Mouse (Mus musculus): ENCODE measurements around the gene Cd200.
"Not testable (repeated sequence)": the region's sequence is repeated elsewhere in the genome, so short reads cannot be mapped to it uniquely, and the experiment has no call there.

The Cd200 gene

GRCm38 (mm10) chr16:45378147-45378943 is 30.5 kb downstream of the Cd200 start:
- DNase-seq (ENCODE audit: low read depth, low spot score): no peak

- no peak for DNase-seq (ENCODE audit: low read depth, low spot score)
These were observed 31.5 kb downstream of the Cd200 start for GRCm38 (mm10) chr16:45377332-45377731.

GRCm38 (mm10) chr16:45376812-45377211 is 32.0 kb downstream of the Cd200 start:
- no peak for DNase-seq (ENCODE audit: low read depth, low spot score)

- DNase-seq (ENCODE audit: low read depth, low spot score): no peak
These were observed 32.6 kb downstream of the Cd200 start for GRCm38 (mm10) chr16:45376294-45376693.

- no peak for DNase-seq (ENCODE audit: low read depth, low spot score)
These were observed 33.2 kb downstream of the Cd200 start for GRCm38 (mm10) chr16:45375506-45376225.

- DNase-seq (ENCODE audit: low read depth, low spot score): no peak
These were observed 34.8 kb downstream of the Cd200 start for GRCm38 (mm10) chr16:45374074-45374473.

- no peak for DNase-seq (ENCODE audit: low read depth, low spot score)
These were observed 37.8 kb downstream of the Cd200 start for GRCm38 (mm10) chr16:45371076-45371475.

GRCm38 (mm10) chr16:45369285-45369965 is 39.4 kb downstream of the Cd200 start:
- DNase-seq (ENCODE audit: low read depth, low spot score): no peak

GRCm38 (mm10) chr16:45366111-45366510 is 42.7 kb downstream of the Cd200 start:
- no peak for DNase-seq (ENCODE audit: low read depth, low spot score)

GRCm38 (mm10) chr16:45365353-45365752 is 43.5 kb downstream of the Cd200 start:
- DNase-seq (ENCODE audit: low read depth, low spot score): peak; percentile 54

- peak; percentile 71 for DNase-seq (ENCODE audit: low read depth, low spot score)
These were observed 44.2 kb downstream of the Cd200 start for GRCm38 (mm10) chr16:45364627-45365026.

- DNase-seq (ENCODE audit: low read depth, low spot score): no peak
These were observed 45.3 kb downstream of the Cd200 start for GRCm38 (mm10) chr16:45363480-45364045.

- no peak for DNase-seq (ENCODE audit: low read depth, low spot score)
These were observed 47.4 kb downstream of the Cd200 start for GRCm38 (mm10) chr16:45361450-45361849.

GRCm38 (mm10) chr16:45358441-45358840 is 50.4 kb downstream of the Cd200 start:
- DNase-seq (ENCODE audit: low read depth, low spot score): not testable (repeated sequence)

GRCm38 (mm10) chr16:45357134-45357533 is 51.7 kb downstream of the Cd200 start:
- DNase-seq (ENCODE audit: low read depth, low spot score): no peak

- peak; percentile 54 for DNase-seq (ENCODE audit: low read depth, low spot score)
These were observed 56.0 kb downstream of the Cd200 start for GRCm38 (mm10) chr16:45352875-45353274.

- no peak for DNase-seq (ENCODE audit: low read depth, low spot score)
These were observed 58.1 kb downstream of the Cd200 start for GRCm38 (mm10) chr16:45350767-45351166.

- no peak for DNase-seq (ENCODE audit: low read depth, low spot score)
These were observed 59.1 kb downstream of the Cd200 start for GRCm38 (mm10) chr16:45349523-45350298.

- not testable (repeated sequence) for DNase-seq (ENCODE audit: low read depth, low spot score)
These were observed 60.6 kb downstream of the Cd200 start for GRCm38 (mm10) chr16:45348238-45348637.

GRCm38 (mm10) chr16:45346930-45347387 is 61.9 kb downstream of the Cd200 start:
- no peak for DNase-seq (ENCODE audit: low read depth, low spot score)

- DNase-seq (ENCODE audit: low read depth, low spot score): no peak
These were observed 62.5 kb downstream of the Cd200 start for GRCm38 (mm10) chr16:45346367-45346766.
